Mouse (Mus musculus) small intestine, adult 2 months (tissue): Measurements from ENCODE around the gene Arl15. TPM values are rescaled to one million over a fixed set of nuclear protein-coding genes. Genes with fewer than 3 reads are reported as not detected.
A peak's percentile ranks its signal among the peaks of the same experiment; 100 is the strongest.

Experiments
- H3K27ac ChIP-seq: fragments of 200-500 bp; 2 replicates; pipeline ENCODE4 v1.5.1; 2012; ENCODE audit warnings: low read depth, low read length, control low read depth, inconsistent platforms; ENCODE audit not compliant: insufficient read depth
- H3K27me3 ChIP-seq: fragments of 200-500 bp; 2 replicates; pipeline ENCODE4 v1.6.1; 2012; ENCODE audit warnings: mild to moderate bottlenecking, moderate library complexity, low read length, inconsistent platforms; ENCODE audit not compliant: control insufficient read depth, insufficient read depth
- H3K36me3 ChIP-seq: fragments of 200-500 bp; 2 replicates; pipeline ENCODE4 v1.6.1; 2012; ENCODE audit warnings: mild to moderate bottlenecking, low read length, control low read depth, inconsistent platforms; ENCODE audit not compliant: control insufficient read depth, insufficient read depth
- H3K4me1 ChIP-seq: fragments of 200-500 bp; 2 replicates; pipeline ENCODE4 v1.6.1; 2012; ENCODE audit warnings: low read length, inconsistent platforms, mixed read lengths; ENCODE audit not compliant: control insufficient read depth, insufficient read depth, insufficient read length
- H3K4me3 ChIP-seq: fragments of 200-500 bp; 2 replicates; pipeline ENCODE4 v1.5.1; 2012; ENCODE audit warnings: low read depth, mild to moderate bottlenecking, control low read depth, inconsistent platforms, low read length, moderate library complexity
- CTCF ChIP-seq: fragments of 200-500 bp; IDR thresholded peaks from 2 replicates; pipeline ENCODE4 v1.5.1; 2012; ENCODE audit warnings: low read depth, mild to moderate bottlenecking, control low read depth, inconsistent platforms, low read length, moderate library complexity, mixed read lengths; ENCODE audit not compliant: insufficient replicate concordance, insufficient read length; ENCODE audit errors: extremely low read depth
- POLR2A ChIP-seq: fragments of 200-500 bp; IDR thresholded peaks from 2 replicates; pipeline ENCODE4 v1.6.1; 2012; ENCODE audit warnings: low read depth, mild to moderate bottlenecking, control low read depth, inconsistent platforms, low read length, moderate library complexity
- WGBS: fragments of 180-500 bp; shearing (Covaris S2); methylation state at CpG from one replicate; pipeline ENCODE4 v1.1.7; 2018; 5-methylcytosine and 5-hydroxymethylcytosine counted together
- polyA plus RNA-seq: library from polyadenylated mRNA; depleted of rRNA; stranded (reverse); fragments of >200 nt; gene quantifications from 2 replicates; pipeline ENCODE4 v1.2.3, GENCODE M21; 2012

Arl15 gene
- polyA plus RNA-seq, 1 experiment = 2.0 TPM

DNA sequence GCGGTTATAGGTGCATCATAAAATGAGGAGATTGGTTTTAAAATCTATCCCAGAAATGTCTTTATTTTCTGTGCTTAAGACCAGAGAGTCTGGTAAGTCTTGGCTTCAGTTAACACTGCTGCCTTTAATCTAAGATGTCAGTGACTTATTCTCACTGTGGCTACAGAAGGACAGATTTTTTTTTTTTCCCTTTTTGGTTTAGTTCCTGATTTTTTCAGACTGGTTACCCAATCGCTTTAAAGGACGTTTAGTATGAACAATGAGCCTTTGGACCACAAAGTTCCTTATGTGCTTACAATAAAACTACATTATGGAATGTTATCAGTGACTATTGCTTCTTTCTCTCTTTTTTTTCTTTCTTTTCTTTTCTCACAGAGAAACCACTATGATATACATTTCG is 81.4 kb downstream of the Arl15 start:
- Histone ChIP-seq H3K4me1 (no peaks in the 10 kb centered on the region), H3K36me3 (no peaks in the 10 kb centered on the region), H3K4me3 (no peak overlapping the region), H3K27ac (no peak overlapping the region), H3K27me3 (no peaks in the 10 kb centered on the region)
- TF ChIP-seq POLR2A (no peak), CTCF (no peak)
- 45% methylated on average over 4 of the region's 4 CpGs for WGBS

DNA sequence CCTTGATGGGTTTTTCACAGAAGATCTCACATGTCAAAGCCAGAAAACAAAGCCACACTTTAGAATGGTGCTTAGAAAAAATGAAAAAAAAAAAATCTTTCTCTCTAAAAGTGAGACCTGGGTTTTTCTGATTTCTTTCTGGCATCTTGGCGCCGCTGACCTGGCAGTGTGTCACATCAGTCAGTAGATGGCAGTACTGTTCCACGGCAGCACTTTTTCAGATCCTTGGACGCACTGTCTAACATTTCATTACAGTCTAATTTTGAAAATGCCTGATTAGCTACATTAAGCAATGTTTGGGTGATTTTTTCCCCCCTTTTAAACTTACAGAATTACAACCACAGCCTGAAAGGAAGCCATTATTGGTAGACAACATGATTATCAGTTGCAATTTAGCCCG is 83.1 kb downstream of the Arl15 start:
- no peak overlapping the region for H3K4me3 ChIP-seq
- 15% methylated on average over 5 of the region's 5 CpGs for WGBS

DNA sequence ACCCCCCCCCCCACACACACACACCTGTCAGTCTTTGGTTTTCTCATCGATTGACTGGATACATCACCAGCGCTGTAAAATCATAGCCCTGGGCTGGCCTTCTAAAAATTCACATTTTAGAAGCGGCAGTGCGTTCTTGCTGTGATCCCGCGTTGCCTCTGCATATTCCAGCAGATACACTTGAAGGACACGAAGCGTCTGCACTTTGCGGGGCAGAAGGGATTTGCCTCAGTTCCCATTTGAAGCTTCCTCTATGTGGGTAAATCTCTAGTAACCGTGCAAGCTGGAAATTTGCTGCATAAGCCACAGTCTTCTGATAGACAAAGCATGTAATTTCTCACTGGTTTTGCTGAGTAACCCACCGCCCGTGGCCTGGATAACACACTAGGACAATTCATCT is 84.3 kb downstream of the Arl15 start:
- Histone ChIP-seq H3K4me3 (no peak overlapping the region), H3K36me3 (no peaks in the 10 kb centered on the region), H3K27ac (no peak overlapping the region), H3K27me3 (no peaks in the 10 kb centered on the region), H3K4me1 (no peaks in the 10 kb centered on the region)
- no peak for TF ChIP-seq POLR2A
- TF ChIP-seq CTCF = no peak
- WGBS = 94% methylated on average over 12 of the region's 12 CpGs

More for the DNA sequence above, 83.1 kb downstream of the Arl15 start:
- Histone ChIP-seq H3K27ac (no peak overlapping the region), H3K27me3 (no peaks in the 10 kb centered on the region), H3K36me3 (no peaks in the 10 kb centered on the region), H3K4me1 (no peaks in the 10 kb centered on the region)
- TF ChIP-seq CTCF (peak; percentile 84; the same call in 1 of the 2 replicates), POLR2A (no peak)

DNA sequence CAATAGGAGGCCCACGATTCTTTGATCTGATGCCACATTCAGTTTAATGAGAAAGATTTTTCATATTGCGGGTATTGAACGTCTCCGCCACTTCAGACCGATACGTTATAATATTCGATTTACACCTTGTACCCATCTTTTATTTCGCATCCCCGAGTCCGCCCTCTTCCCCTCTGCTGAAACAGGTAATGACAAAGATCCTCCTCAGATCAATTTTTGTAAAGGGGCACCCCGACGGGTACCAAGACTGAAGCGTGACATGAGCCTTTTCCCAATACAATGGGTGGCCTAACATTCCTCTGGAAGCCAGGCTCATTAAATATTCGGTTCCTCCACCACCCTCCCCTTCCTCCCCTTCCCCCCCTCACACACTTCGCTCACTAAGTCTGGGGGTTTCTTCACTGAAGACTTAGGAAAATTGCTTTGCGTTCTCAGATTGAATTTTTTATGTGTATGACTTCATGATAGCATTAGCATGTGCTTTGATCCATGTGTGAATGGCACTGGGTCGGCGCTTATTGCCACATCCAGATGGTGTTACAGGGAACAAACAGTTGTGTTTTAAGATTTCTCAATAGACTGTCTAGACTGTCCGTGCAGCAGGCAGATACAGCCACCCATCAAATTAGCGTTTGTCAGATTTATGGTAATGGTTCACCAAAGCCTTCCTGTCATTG is 85.5 kb downstream of the Arl15 start:
- no peaks in the 10 kb centered on the region for H3K27me3 ChIP-seq
- H3K4me1 ChIP-seq = no peaks in the 10 kb centered on the region
- no peak overlapping the region for H3K4me3 ChIP-seq
- no peaks in the 10 kb centered on the region for H3K36me3 ChIP-seq
- no peak for TF ChIP-seq CTCF
- TF ChIP-seq POLR2A = no peak
- WGBS = 79% methylated on average over 20 of the region's 20 CpGs
- H3K27ac ChIP-seq = no peak overlapping the region

DNA sequence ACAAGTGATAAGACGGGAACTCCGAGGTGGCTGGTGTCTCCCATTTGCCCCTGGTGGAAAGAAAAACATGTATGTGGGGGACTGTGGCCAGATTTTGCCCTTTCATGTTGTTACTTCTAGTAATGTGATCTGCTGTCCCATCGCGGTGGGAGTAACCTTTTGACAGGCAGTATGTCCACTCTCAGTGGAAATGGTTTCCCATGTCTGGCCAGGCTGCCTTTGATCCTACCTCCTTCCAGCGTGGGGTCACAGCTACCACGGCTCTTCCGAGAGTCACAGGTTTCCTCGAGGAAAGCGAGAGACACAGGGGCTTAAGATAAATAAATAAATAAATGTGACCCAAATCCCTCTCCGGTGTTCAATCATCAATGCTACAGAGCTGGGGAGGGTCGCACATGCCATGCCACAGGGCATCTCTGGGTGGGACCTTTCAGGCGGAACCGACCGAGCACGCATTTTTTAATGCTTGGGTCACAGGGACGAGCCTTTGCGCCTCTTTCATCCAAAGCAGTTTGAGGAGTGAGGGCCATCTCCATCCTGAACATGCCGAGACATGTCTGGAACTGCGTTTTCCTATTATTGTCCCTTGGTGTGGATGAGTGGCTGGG is 86.4 kb downstream of the Arl15 start:
- 81% methylated on average over 19 of the region's 19 CpGs for WGBS
- Histone ChIP-seq H3K27ac (no peak overlapping the region), H3K4me3 (no peak overlapping the region), H3K27me3 (no peaks in the 10 kb centered on the region), H3K4me1 (no peaks in the 10 kb centered on the region), H3K36me3 (no peaks in the 10 kb centered on the region)
- TF ChIP-seq POLR2A (no peak), CTCF (no peak)

DNA sequence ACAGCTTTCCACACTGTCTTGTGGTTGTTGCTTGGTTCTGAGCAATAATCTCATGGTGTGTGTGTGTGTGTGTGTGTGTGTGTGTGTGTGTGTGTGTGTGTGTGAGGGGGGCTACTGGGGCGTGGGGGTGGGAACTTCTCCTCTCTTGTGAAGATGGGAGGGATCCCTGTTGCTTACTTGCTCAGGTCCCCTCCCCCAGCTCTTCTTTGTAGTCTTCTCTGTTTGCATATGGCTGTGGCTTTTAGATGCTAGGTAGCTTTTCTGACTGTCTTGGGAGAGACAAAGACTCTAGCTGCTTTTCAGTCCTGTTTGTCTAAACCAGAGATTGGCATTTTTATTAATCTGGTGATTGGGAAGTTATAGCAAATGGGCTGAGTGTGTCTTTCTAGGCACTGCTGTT is 88.7 kb downstream of the Arl15 start:
- Histone ChIP-seq H3K27ac (no peak overlapping the region), H3K4me3 (no peak overlapping the region), H3K4me1 (no peaks in the 10 kb centered on the region), H3K27me3 (no peaks in the 10 kb centered on the region), H3K36me3 (no peaks in the 10 kb centered on the region)
- WGBS = 42% methylated on average over 1 of the region's 1 CpGs
- TF ChIP-seq POLR2A (no peak), CTCF (no peak)

DNA sequence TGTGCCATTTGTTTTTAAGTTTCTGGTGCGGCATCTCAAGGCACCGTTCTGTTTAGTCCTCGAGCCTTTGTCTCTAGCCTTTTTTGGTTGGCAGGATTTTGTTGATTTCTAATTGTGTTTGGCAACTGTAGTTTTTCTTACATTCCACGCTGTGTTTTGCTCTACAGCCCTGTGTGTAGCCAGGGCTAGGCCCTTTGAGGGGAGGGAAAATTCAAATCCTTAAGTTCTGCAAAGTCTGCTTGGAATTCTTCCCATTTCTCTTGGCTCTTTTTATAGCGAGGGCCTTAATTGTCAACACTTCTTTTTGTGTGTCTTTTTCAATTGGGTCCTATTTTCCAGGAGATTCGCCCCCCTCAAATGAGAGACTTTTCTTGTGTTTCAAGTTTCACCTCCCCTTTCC is 92.8 kb downstream of the Arl15 start:
- Histone ChIP-seq H3K4me1 (no peaks in the 10 kb centered on the region), H3K4me3 (no peak overlapping the region), H3K27ac (no peak overlapping the region), H3K36me3 (no peaks in the 10 kb centered on the region), H3K27me3 (no peaks in the 10 kb centered on the region)
- 83% methylated on average over 6 of the region's 6 CpGs for WGBS
- no peak for TF ChIP-seq POLR2A
- TF ChIP-seq CTCF = no peak
